Mouse (Mus musculus) kidney, adult 8-10 months (tissue): ENCODE measurements around the gene Tmem125.
A peak's percentile ranks its signal among the peaks of the same experiment; 100 is the strongest.
"Not testable (repeated sequence)": the region's sequence is repeated elsewhere in the genome, so short reads cannot be mapped to it uniquely, and the experiment has no call there.

Experiments used
- DNase-seq, 2 experiments: peaks; one replicate each; pipeline ENCODE4 v3.0.0; 2022

Gene Tmem125

DNA sequence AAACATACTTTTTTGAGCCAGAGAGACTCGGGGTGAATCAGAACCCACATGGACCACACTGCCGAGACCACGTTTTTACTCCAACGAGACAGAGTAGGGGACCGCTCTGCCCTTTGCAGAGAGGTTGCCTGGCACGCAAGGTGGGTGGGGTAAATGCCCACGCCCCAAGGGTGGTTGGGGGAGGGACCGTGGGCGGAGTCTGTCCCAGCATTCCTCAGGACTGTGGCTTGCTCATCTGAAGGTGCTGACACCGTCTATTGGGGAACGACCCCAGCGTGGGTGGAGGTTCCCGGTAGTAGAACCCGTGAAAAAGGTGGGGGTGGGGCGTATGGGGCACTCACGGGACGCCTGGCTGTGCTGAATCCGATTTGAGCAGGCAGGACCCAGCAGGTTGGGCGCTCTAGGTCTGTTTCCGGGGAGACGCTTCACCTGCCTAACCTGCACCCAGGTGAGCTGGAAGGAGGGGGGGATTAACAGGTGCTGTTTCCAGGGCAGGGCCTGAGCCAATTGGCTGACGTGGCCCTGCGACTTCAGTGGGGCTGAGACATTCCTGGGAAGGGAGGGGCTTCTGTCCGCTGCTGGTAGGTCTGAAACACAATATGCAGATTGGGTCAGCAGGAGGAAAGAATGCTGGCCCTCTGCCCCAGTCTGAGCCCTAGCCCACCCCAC lies at the start of gene Tmem125:
Gene Tmem125 (minus strand): TSS at position 453 of the 669 bp plus-strand sequence.
- DNase-seq: peak; percentile 93 to 95

GRCm38 (mm10) chr4:118589733-118590130 lies 45.9 kb upstream of the Tmem125 start:
- no peak for DNase-seq

- DNase-seq: no peak
Measured at GRCm38 (mm10) chr4:118589053-118589732, 45.3 kb upstream of the Tmem125 start.

- peak in 1 of 2 experiments; percentile 11 for DNase-seq
Measured at GRCm38 (mm10) chr4:118582629-118583028, 38.8 kb upstream of the Tmem125 start.

DNA sequence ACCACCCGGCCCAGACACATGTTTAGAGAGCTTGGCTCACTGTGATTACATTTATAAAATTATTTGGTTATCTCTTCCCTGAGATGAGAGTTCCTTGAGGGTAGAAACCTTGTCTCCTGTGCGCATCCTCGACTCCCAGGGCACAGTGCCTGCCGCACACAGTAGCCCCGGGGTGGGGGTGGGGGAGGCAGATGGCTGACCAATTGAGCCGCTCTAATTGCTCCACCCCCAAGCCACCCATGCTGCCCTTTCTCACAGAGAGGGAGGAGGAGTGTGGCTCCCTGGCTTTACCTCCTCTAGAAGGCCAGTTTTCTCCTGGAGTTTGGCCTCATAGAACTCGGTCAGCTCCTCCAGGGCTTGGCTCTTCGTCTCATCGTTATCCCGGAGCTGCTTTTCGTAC lies 37.7 kb upstream of the Tmem125 start:
- DNase-seq: no peak

GRCm38 (mm10) chr4:118579313-118579712 lies 35.5 kb upstream of the Tmem125 start:
- DNase-seq: peak in 1 of 2 experiments; percentile 31

GRCm38 (mm10) chr4:118576097-118576496 lies 32.3 kb upstream of the Tmem125 start:
- DNase-seq: peak; percentile 36 to 86

DNA sequence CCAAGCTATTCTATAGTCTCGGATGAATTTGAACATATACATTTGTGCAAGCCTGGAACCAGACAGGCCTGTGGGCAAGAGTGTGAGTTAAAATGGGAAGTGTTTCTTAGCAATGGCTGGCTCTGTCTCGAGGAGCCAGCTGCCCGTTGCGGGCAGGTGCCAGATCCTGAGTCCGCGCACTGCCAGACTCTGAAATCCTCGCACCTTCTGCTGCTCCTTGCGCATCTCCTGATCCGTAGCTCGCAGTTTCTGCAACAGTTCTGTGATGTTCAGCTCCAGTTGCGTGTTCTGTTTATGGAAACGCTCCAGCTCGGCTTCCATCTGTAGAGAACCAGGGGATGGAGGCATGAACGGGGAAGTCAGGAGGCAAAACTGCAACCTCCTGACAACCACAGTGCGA lies 27.6 kb upstream of the Tmem125 start:
- DNase-seq: no peak

DNA sequence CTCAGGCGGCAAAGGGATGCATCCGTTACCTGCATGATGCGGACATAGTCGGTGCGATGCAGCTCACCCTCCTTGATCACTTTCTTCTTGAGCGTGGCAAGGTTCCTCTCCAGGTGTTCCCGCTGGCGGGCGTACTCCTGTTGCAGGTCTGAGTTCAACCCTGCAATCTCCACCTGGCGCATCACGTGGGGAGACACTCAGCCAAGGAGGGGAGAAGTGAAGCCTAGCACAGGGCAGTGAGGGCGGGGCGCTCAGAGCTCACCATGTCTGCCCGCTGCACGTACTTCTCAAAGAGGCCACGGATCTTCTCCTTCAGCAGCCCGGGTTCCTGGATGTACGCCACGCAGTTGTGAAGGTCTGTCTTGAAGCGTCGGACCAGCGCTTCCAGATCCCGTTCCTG lies 25.5 kb upstream of the Tmem125 start:
- no peak for DNase-seq

GRCm38 (mm10) chr4:118568709-118569108 lies 24.9 kb upstream of the Tmem125 start:
- DNase-seq: no peak

DNA sequence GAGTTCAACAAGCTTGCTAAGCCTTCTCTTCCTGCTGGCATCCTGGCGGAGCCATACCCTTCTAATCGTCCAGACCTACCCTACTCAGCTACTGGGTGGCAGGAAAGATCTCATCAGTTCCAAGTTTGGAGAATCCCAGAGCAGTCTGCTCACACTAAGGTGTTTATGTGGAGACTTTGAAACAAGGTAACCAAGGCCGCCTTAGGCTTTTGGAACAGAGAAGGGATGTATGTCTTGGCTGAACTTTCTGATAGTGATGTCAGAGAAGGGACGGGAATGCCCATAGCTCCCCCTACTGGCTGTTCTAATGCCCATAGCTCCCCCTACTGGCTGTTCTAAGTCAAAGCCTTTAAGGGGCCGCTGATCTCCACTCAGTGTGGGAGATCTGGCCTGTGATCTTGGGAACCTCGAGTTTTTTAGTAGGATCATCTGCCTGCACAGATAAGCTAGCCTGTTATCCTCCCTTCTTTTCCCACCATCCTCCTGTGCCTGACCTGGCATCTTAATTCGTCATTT lies 22.4 kb upstream of the Tmem125 start:
- DNase-seq: peak; percentile 43 to 47

- DNase-seq: no peak
Measured at GRCm38 (mm10) chr4:118564926-118565279, 21.1 kb upstream of the Tmem125 start.

- peak in 1 of 2 experiments; percentile 23 for DNase-seq
Measured at GRCm38 (mm10) chr4:118564062-118564925, 20.4 kb upstream of the Tmem125 start.

DNA sequence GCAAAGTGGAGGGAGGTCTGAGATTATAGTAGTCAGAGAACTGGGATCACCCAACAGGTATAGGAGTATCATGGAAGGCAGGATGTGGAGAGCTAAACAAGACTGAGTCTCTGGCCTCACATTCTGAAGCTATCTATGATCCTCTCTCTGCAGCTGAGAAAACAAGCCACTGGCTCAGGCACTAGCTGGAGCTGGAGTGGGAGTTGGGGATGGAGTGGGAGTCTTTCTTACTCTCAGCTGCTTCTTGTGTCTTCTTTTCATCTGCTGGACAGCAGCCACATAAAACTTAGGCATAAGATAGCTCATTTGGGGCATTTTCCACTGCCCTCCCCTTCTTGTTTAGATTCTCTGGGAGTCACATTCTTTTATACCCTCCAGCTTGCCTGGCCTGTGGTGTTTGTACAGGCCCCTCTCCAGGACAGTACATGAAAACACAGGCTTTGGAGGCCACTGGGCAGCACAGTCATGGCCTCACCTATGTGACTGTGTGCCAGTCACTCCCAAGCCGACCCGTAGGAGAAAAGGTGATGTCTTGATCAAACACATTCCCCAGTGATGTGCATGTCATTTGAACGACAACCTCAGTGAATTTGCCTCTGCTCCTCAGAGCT lies 9.3 kb upstream of the Tmem125 start:
- DNase-seq: no peak

DNA sequence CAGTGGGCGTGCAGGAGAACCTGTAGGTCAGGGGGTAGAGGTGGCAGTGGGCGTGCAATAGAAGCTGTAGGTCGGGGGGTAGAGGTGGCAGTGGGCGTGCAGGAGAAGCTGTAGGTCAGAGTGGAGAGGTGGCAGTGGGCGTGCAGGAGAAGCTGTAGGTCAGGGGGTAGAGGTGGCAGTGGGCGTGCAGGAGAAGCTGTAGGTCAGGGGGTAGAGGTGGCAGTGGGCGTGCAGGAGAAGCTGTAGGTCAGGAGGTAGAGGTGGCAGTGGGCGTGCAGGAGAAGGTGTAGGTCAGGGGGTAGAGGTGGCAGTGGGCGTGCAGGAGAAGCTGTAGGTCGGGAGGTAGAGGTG lies 4.3 kb upstream of the Tmem125 start:
- not testable (repeated sequence) for DNase-seq

DNA sequence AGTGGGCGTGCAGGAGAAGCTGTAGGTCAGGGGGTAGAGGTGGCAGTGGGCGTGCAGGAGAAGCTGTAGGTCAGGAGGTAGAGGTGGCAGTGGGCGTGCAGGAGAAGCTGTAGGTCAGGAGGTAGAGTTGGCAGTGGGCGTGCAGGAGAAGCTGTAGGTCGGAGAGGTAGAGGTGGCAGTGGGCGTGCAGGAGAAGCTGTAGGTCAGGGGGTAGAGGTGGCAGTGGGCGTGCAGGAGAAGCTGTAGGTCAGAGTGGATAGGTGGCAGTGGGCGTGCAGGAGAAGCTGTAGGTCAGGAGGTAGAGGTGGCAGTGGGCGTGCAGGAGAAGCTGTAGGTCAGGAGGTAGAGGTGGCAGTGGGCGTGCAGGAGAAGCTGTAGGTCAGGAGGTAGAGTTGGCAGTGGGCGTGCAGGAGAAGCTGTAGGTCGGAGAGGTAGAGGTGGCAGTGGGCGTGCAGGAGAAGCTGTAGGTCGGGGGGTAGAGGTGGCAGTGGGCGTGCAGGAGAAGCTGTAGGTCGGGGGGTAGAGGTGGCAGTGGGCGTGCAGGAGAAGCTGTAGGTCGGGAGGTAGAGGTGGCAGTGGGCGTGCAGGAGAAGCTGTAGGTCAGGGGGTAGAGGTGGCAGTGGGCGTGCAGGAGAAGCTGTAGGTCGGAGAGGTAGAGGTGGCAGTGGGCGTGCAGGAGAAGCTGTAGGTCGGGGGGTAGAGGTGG lies 3.7 kb upstream of the Tmem125 start:
- peak in 1 of 2 experiments; percentile 59 for DNase-seq

- DNase-seq: no peak
Measured at GRCm38 (mm10) chr4:118544441-118545127, 740 bp upstream of the Tmem125 start.

DNA sequence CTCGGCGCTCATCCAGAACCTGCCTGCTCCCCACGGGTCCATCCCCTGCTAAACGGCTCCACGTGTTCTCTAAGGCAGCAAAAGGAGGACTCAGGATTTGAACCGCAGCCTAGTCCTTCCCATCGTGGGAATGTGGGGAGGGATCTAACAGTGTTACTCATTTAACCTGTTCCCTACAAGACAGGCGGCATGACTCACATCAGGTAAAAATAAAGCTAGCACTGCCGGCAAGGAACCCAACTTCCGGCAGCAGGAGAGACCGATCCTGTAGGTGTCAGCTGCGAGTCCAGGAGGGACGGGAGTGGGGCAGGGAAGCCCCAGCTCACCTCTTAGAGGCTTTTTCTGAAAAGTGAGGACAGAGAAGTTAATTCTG lies 700 bp downstream of the Tmem125 start:
- peak; percentile 78 to 80 for DNase-seq

- no peak for DNase-seq
Measured at GRCm38 (mm10) chr4:118542510-118543157, 1.2 kb downstream of the Tmem125 start.

DNA sequence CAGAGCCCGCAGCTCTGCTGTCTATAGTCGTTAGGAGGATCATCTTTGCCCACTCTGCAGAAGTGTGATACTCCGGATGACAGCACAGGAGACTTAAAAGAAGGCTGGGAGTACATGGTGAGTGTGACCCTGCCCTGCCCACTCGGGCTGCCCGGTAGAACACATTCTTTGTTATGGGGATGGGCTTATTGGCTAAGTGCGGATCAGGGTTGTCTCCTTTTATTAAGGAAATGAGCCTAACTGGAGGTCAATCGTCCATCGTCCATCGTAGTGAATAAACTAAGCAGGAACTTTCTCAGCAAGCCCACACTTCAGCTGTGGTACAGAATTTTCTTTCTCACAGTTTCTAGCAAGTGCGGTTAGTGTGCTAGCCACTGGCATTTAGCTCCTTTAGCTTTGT lies 3.9 kb downstream of the Tmem125 start:
- DNase-seq: no peak

GRCm38 (mm10) chr4:118537801-118538200 lies 6.0 kb downstream of the Tmem125 start:
- peak; percentile 76 to 79 for DNase-seq
